Mouse (Mus musculus): ENCODE results near the gene Endog.

DNA sequence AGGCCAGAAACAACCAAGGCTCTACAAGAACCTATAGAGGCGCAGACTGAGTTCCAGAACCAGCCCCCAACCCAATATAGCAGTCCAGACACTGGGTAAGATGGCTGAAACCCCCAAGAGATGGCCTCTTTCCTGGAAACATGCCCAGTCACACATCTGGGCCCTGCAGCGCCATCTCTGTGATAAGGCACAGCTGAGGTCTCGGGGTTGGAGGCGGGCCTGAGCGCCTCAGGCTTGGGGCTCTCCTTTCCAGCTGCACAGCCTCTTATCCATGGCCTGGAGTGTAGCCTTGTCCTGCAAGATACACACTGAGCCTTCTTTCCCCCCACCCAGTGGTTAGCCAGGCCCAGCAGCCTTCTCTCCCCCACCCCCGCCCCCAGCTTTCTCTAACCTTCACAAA is 14.0 kb downstream of the Endog start:
- TF ChIP-seq CTCF (IDR thresholded peaks at IDR 0.05; ENCODE audit: low read depth, low read length): no peak
- 0 out of 2 replicates have a peak, but pooled peaks have one; percentile 9 for TF ChIP-seq POLR2A (IDR thresholded peaks at IDR 0.05; ENCODE audit: extremely low read depth, insufficient read depth, low read length)

Data from liver, adult 2 months (tissue).